Mouse (Mus musculus) kidney, postnatal 0 days (tissue): ENCODE data around the gene Abcb1a. TPM values are rescaled to one million over a fixed set of nuclear protein-coding genes. Genes with fewer than 3 reads are reported as not detected.

Experiments
- ATAC-seq: fragments of 200-750 bp; cut with Nextera tagmentation; replicated peaks from 2 replicates; pipeline ENCODE4 v1.8.0; 2017; ENCODE audit warnings: low read depth, moderate number of reproducible peaks, moderate TSS enrichment, moderate library complexity; ENCODE audit not compliant: low FRiP score
- DNase-seq: peaks from one replicate; pipeline ENCODE4 v3.0.0-alpha.2; 2016; ENCODE audit warnings: low spot score
- H3K27ac ChIP-seq: fragments of 300-500 bp; sonication (generic); 2 replicates; pipeline ENCODE4 v1.5.1; 2014; ENCODE audit warnings: mild to moderate bottlenecking
- H3K27me3 ChIP-seq: fragments of 300-500 bp; sonication (generic); 2 replicates; pipeline ENCODE4 v1.6.1; 2014; ENCODE audit warnings: low read length, mixed read lengths; ENCODE audit not compliant: insufficient read depth
- H3K36me3 ChIP-seq: fragments of 300-500 bp; sonication (generic); 2 replicates; pipeline ENCODE4 v1.6.1; 2014; ENCODE audit warnings: low read length, mixed read lengths; ENCODE audit not compliant: insufficient read depth
- H3K4me1 ChIP-seq: fragments of 300-500 bp; sonication (generic); replicated peaks from 2 replicates; pipeline ENCODE4 v1.6.1; 2014; ENCODE audit warnings: antibody characterized with exemption, low read length, mixed read lengths; ENCODE audit not compliant: insufficient read depth
- H3K4me2 ChIP-seq: fragments of 300-500 bp; sonication (generic); 2 replicates; pipeline ENCODE4 v1.6.1; 2014; ENCODE audit warnings: mild to moderate bottlenecking, low read length, moderate library complexity, mixed read lengths
- H3K4me3 ChIP-seq: fragments of 300-500 bp; sonication (generic); replicated peaks from 2 replicates; pipeline ENCODE4 v1.5.1; 2014; ENCODE audit warnings: low read depth, low read length
- H3K9ac ChIP-seq: fragments of 300-500 bp; sonication (generic); 2 replicates; pipeline ENCODE4 v1.6.1; 2014; ENCODE audit warnings: low read depth, low read length
- H3K9me3 ChIP-seq: fragments of 300-500 bp; sonication (generic); replicated peaks from 2 replicates; pipeline ENCODE4 v1.6.1; 2016; ENCODE audit warnings: low read length, inconsistent platforms, mixed read lengths
- CTCF ChIP-seq: IDR thresholded peaks from 2 replicates; pipeline ENCODE4 v1.5.1; 2016; ENCODE audit warnings: antibody characterized with exemption, low read depth, mild to moderate bottlenecking, moderate library complexity
- WGBS: fragments of 180-500 bp; shearing (Covaris S2); extraction: QIAGEN DNeasy Blood & Tissue Kit; methylation state at CpG from one replicate; pipeline ENCODE4 v1.1.7; 2014; 5-methylcytosine and 5-hydroxymethylcytosine counted together
- polyA plus RNA-seq: library from polyadenylated mRNA; unstranded; fragments of >200 nt; fragmentation: Nextera tagmentation; extraction: Ambion mirVana; gene quantifications from 2 replicates; pipeline ENCODE4 v1.2.1, GENCODE M21; 2015

Gene Abcb1a
- polyA plus RNA-seq, 1 experiment from 2014 or later, result 0.43 TPM

DNA sequence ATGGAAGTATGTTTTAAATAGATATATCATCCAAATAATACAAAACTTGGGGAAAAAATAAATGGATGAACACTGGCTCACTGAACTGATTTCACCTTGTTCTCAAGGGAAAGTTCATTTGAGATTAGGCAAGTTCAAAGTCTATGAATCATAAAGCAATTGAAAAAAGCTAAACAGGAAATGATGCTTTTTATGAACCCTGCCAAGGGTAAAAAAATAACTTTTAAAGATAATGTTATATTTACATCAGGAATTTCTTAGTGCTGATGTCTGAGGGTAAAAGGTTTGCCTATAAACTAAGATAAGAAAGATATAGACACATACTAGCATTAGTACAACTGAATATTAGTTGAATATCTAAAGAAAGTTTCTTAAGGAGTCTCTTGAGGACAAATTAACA lies 11.1 kb upstream of the Abcb1a start:
- H3K27ac ChIP-seq, result no peak overlapping the region
- no peak overlapping the region for H3K4me3 ChIP-seq
- ATAC-seq, result no peak
- no peaks in the 10 kb centered on the region for H3K4me1 ChIP-seq
- H3K9me3 ChIP-seq, result no peaks in the 10 kb centered on the region
- no peak overlapping the region for H3K9ac ChIP-seq
- no peaks in the 10 kb centered on the region for H3K27me3 ChIP-seq
- no peak for TF ChIP-seq CTCF
- H3K4me2 ChIP-seq, result no peak overlapping the region
- no peak for DNase-seq
- H3K36me3 ChIP-seq, result no peaks in the 10 kb centered on the region

DNA sequence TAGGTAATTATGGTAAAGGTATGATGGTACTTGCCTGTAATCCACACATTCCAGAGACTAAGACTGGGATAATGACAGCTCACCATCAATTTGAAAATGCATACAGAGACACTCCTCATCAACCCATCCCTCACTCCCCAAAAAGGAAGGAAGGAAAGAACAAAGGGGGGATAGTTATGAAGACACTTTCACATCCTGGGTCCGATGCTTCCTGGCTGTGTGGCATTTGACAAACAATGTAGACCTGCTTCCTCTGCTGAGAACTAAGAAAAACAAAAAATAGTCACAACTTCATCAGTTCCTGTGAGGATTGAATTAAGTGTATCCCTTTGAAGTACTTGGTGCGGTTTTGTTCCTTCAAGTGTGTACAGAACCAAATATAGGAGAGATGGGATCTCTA lies 7.8 kb upstream of the Abcb1a start:
- no peak overlapping the region for H3K4me2 ChIP-seq
- no peak overlapping the region for H3K27ac ChIP-seq
- no peaks in the 10 kb centered on the region for H3K36me3 ChIP-seq
- H3K9ac ChIP-seq, result no peak overlapping the region
- no peak for ATAC-seq
- H3K27me3 ChIP-seq, result no peaks in the 10 kb centered on the region
- WGBS, result 70% methylated on average over 2 of the region's 2 CpGs
- no peak for DNase-seq
- H3K4me3 ChIP-seq, result no peak overlapping the region
- no peaks in the 10 kb centered on the region for H3K9me3 ChIP-seq
- TF ChIP-seq CTCF, result no peak
- no peaks in the 10 kb centered on the region for H3K4me1 ChIP-seq

DNA sequence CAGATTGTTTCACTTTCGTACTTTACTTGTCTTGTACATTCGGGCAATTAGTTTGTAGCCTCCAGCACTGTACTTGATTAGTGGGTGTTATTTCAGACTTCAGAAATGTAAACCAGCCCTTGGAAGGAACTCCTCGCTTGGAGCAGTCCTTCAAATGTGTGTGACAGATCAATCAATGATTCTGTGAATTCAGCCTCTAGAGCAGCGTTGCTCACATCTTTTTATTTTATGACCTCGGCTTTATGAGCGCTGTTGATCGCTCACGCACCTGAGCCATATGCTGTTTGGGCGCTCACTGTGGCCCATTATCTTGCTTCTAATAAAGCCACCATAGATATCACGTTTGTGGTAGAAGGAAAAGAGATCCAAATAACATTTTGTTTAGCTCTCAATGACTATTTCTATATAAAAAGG lies 868 bp downstream of the Abcb1a start:
- Histone ChIP-seq H3K36me3 (no peaks in the 10 kb centered on the region), H3K4me3 (peak overlapping the region; percentile 33), H3K9me3 (no peaks in the 10 kb centered on the region), H3K4me1 (no peaks in the 10 kb centered on the region), H3K27ac (no peak overlapping the region), H3K9ac (no peak overlapping the region), H3K27me3 (no peaks in the 10 kb centered on the region), H3K4me2 (peak overlapping the region; percentile 86)
- ATAC-seq, result no peak
- DNase-seq, result no peak
- 66% methylated on average over 10 of the region's 10 CpGs for WGBS
- no peak for TF ChIP-seq CTCF

DNA sequence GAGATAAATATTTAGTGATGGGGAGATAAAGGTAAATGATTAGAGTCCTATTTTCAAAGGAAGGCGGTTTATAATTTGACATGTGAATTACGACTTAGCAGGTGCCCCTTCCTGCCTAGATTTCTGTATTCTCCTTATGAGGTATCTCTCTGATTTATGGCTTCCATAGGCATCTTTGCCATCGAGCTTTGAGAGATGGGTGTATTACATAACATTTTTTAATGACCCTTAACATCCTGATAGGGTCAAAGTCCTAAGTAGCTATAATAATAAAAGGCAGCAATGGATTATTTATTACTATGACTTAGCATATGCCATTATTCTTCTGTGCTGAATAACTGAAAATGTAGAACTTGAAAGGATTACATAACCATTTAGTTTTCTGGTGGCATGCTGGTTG lies 4.8 kb downstream of the Abcb1a start:
- Histone ChIP-seq H3K9me3 (no peaks in the 10 kb centered on the region), H3K27ac (no peak overlapping the region), H3K9ac (no peak overlapping the region), H3K27me3 (no peaks in the 10 kb centered on the region), H3K4me3 (no peak overlapping the region), H3K4me2 (no peak overlapping the region), H3K36me3 (no peaks in the 10 kb centered on the region), H3K4me1 (no peaks in the 10 kb centered on the region)
- WGBS, result 32% methylated on average over 3 of the region's 3 CpGs
- DNase-seq, result no peak
- ATAC-seq, result no peak
- TF ChIP-seq CTCF, result no peak

DNA sequence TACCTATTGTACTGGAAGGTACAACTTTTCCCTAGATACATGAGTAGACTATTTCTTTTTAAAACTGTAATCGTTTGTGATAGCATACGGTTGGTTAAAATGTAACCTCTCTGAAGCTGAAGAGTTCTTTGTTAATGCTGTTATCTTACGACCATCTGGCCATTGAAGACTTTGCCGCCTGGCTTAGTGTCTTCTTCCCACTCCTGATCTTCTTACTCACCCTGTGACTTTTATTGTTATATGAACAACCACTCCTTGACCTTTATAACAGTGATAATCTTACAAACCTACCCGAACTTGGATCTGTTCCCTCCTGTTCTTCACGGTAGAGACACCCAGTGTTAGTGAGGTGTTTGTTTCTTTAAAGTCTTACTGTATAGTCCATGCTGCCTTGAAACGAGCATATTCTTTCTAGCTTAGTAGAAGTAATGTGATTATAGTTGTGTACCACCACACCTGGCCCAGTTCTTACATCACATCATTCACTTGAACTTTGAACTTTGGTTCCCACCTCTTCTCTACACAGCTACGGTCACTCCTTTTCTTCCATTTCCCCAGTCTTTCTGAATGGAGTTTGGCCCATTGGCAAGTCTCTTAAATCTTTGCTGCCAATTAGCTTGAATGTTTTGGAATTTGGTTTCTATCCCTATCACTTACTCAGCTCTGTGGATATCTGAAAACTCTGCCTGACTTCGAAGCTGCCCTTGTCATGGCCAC lies 8.0 kb downstream of the Abcb1a start:
- 76% methylated on average over 9 of the region's 9 CpGs for WGBS
- no peak overlapping the region for H3K9ac ChIP-seq
- no peak overlapping the region for H3K27ac ChIP-seq
- no peaks in the 10 kb centered on the region for H3K4me1 ChIP-seq
- TF ChIP-seq CTCF, result no peak
- H3K4me3 ChIP-seq, result no peak overlapping the region
- no peaks in the 10 kb centered on the region for H3K36me3 ChIP-seq
- no peaks in the 10 kb centered on the region for H3K9me3 ChIP-seq
- no peaks in the 10 kb centered on the region for H3K27me3 ChIP-seq
- ATAC-seq, result no peak
- no peak for DNase-seq
- no peak overlapping the region for H3K4me2 ChIP-seq

DNA sequence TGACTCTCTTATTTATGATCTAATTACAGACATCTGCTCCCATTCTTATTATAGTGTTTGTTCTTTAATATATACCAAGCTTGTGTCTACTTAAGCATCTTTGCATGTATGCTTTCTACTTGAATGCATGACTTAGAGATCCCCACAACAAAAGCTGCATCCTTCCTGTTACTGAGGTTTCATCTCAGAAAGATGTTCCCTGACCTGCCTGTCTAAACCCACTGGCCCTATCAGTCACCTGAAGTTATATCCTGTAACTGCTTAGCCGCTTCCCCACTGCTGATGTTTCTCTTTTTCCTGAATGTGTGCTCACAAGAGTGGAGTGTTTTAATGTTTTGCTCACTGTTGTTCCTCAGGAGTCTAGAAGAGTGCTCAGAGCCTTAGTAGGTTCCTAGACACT lies 9.7 kb downstream of the Abcb1a start:
- Histone ChIP-seq H3K9me3 (no peaks in the 10 kb centered on the region), H3K27me3 (no peaks in the 10 kb centered on the region), H3K9ac (no peak overlapping the region), H3K36me3 (no peaks in the 10 kb centered on the region), H3K4me2 (no peak overlapping the region), H3K27ac (no peak overlapping the region), H3K4me3 (no peak overlapping the region), H3K4me1 (no peaks in the 10 kb centered on the region)
- no peak for ATAC-seq
- DNase-seq, result no peak
- 89% methylated on average over 1 of the region's 1 CpGs for WGBS
- no peak for TF ChIP-seq CTCF
